Mouse (Mus musculus) heart, embryonic 13.5 days (tissue): ENCODE measurements at regions not wholly inside any gene's neighbourhood (a gene's known extent, or its start where the extent isn't known, plus 50 kb on each side); places are given as distances from the start of the nearest gene placed in this dataset.

Source experiments
- ATAC-seq: fragments of 200-750 bp; cut with Nextera tagmentation; 2 replicates; pipeline ENCODE4 v1.8.0; 2017; ENCODE audit warnings: moderate TSS enrichment; ENCODE audit not compliant: insufficient number of reproducible peaks, low FRiP score, low TSS enrichment; ENCODE audit errors: extremely low read depth
- H3K27ac ChIP-seq: fragments of 300-500 bp; sonication (generic); replicated peaks from 2 replicates; pipeline ENCODE4 v1.5.1; 2015; ENCODE audit warnings: moderate library complexity, mild to moderate bottlenecking, inconsistent platforms
- H3K27me3 ChIP-seq: fragments of 300-500 bp; sonication (generic); replicated peaks from 2 replicates; pipeline ENCODE4 v1.6.1; 2015; ENCODE audit warnings: mild to moderate bottlenecking, inconsistent platforms
- H3K36me3 ChIP-seq: fragments of 300-500 bp; sonication (generic); 2 replicates; pipeline ENCODE4 v1.6.1; 2015; ENCODE audit warnings: mild to moderate bottlenecking, inconsistent platforms
- H3K4me1 ChIP-seq: fragments of 300-500 bp; sonication (generic); 2 replicates; pipeline ENCODE4 v1.6.1; 2015; ENCODE audit warnings: inconsistent platforms
- H3K4me2 ChIP-seq: fragments of 300-500 bp; sonication (generic); 2 replicates; pipeline ENCODE4 v1.6.1; 2015; ENCODE audit warnings: inconsistent platforms, mild to moderate bottlenecking, moderate library complexity
- H3K4me3 ChIP-seq: fragments of 300-500 bp; sonication (generic); 2 replicates; pipeline ENCODE4 v1.5.1; 2015; ENCODE audit warnings: moderate library complexity, mild to moderate bottlenecking, inconsistent platforms
- H3K9ac ChIP-seq: fragments of 300-500 bp; sonication (generic); 2 replicates; pipeline ENCODE4 v1.6.1; 2015; ENCODE audit warnings: inconsistent platforms, mild to moderate bottlenecking, moderate library complexity
- H3K9me3 ChIP-seq: fragments of 300-500 bp; sonication (generic); 2 replicates; pipeline ENCODE4 v1.6.1; 2016; ENCODE audit warnings: inconsistent platforms
- WGBS: fragments of 180-500 bp; shearing (Covaris S2); methylation state at CpG from one replicate; pipeline ENCODE4 v1.1.7; 2015; ENCODE audit warnings: mixed read lengths; 5-methylcytosine and 5-hydroxymethylcytosine counted together

DNA sequence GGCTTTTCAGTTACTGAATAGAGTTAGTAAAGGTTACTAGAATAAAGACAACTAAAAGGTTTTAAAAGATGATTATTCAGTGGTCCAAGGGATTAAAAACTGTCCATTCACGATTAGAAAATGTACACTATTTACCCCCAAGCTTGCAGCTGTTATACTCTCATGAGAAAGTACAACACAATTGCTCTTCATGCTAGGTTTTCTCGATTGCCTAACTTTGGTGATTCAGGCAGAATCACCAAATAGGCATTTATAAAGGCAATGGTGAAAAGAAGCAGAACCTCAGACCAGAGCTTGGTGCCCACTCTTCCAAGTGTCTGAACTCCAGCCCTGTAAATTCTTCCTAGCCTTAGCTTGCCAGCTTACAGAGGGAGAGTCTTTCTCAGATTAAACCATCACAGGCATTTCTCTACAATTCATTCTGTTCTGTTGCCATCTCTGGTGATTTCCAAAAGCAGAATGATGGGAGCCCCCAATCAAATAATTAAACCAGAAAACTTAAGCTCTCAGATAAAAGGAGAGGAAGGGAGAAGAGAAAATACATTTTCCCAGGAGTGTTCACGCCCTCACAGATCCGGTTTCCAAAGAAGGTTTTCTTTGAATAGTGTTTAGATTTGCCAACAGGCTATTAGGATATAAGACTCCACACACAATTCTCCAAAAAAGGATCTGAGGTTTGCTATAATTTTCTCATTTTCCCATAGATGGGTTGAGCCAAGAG lies 657.0 kb downstream of the Slc22a22 start:
- Histone ChIP-seq H3K4me1 (peaks cover 3% of the 10 kb centered on the region; the same call in 1 of the 2 replicates), H3K4me2 (no peak overlapping the region), H3K27ac (no peak overlapping the region), H3K27me3 (no peaks in the 10 kb centered on the region), H3K9me3 (no peaks in the 10 kb centered on the region), H3K36me3 (no peaks in the 10 kb centered on the region), H3K9ac (no peak overlapping the region), H3K4me3 (no peak overlapping the region)
- ATAC-seq = no peak
- 58% methylated on average over 4 of the region's 4 CpGs for WGBS

GRCm38 (mm10) chr15:56818158-56818690 lies 659.2 kb downstream of the Slc22a22 start:
- Histone ChIP-seq H3K27ac (no peak overlapping the region), H3K4me3 (no peak overlapping the region), H3K9ac (no peak overlapping the region), H3K9me3 (no peaks in the 10 kb centered on the region), H3K27me3 (no peaks in the 10 kb centered on the region), H3K4me1 (peaks cover 5% of the 10 kb centered on the region; the same call in 1 of the 2 replicates), H3K4me2 (no peak overlapping the region), H3K36me3 (no peaks in the 10 kb centered on the region)
- WGBS = 44% methylated on average over 4 of the region's 4 CpGs
- no peak for ATAC-seq

DNA sequence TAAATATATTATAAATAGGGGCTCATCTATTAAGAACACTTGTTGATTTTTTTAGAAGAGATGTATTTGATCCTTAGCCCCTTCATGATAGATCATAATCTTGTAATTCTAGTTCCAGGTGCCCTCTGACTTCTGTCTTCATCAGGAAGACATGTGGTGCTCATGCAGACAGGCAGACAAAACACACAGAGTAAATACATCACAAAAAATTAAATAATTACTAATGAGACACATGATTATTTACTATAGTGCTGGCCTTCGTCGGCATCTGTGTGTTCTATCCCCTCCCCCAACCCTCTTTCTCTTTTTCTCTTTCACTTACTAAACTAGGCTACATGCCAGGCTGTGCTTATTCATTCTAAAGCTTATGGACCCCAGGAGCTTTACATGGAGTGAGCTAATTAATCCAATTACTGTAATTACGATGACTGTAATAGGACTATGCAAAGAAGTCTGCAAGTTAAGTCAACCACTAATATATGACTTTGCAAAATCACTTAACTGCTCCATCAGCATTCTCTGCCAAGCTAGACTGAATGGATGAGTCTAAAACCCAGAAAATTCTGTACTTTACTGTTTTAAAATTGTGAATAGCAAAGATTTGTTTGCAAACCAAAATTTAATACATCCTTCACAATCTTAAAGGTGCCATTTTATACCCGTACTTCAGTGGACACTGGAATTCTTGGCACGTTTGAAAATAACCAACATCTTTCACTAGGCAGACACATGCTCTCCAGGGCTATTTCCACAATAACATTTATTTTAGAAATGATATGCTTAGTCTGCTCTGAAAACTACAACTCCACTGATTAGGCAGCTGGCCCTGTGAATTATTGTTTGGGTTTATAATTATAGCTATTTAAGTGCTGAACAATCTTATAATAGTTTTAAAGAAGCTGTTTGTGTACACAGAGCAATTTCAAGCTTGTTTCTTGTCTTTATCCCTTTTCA lies 659.9 kb downstream of the Slc22a22 start:
- H3K4me2 ChIP-seq = no peak overlapping the region
- peaks cover 5% of the 10 kb centered on the region; the same call in 1 of the 2 replicates for H3K4me1 ChIP-seq
- no peaks in the 10 kb centered on the region for H3K36me3 ChIP-seq
- WGBS = 58% methylated on average over 5 of the region's 5 CpGs
- no peaks in the 10 kb centered on the region for H3K9me3 ChIP-seq
- H3K27me3 ChIP-seq = no peaks in the 10 kb centered on the region
- H3K9ac ChIP-seq = no peak overlapping the region
- ATAC-seq = no peak
- no peak overlapping the region for H3K27ac ChIP-seq
- H3K4me3 ChIP-seq = no peak overlapping the region

DNA sequence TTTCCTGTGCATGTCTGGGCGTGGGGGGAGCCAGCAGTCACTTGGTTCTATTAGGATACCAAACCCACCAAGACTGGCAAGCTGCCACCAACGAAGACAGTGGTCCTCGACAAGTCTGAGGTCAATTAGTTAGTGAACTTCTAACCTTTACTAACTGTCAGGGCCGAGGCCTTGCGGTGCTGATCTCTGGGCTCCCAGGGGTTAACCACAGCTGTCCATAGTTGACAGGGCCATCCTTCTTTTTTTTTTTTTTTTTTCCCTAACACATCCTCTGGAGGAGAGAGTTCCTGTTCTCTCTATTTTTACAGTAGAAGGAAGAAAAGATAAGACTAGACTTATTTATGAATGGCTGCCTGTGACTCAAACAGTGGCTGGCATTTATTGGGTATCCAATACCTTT lies 663.5 kb downstream of the Slc22a22 start:
- Histone ChIP-seq H3K9ac (no peak overlapping the region), H3K4me1 (peaks cover 5% of the 10 kb centered on the region; the same call in 1 of the 2 replicates), H3K36me3 (no peaks in the 10 kb centered on the region), H3K27ac (no peak overlapping the region), H3K27me3 (no peaks in the 10 kb centered on the region), H3K9me3 (no peaks in the 10 kb centered on the region), H3K4me2 (no peak overlapping the region), H3K4me3 (no peak overlapping the region)
- WGBS = 43% methylated on average over 5 of the region's 5 CpGs
- ATAC-seq = no peak

DNA sequence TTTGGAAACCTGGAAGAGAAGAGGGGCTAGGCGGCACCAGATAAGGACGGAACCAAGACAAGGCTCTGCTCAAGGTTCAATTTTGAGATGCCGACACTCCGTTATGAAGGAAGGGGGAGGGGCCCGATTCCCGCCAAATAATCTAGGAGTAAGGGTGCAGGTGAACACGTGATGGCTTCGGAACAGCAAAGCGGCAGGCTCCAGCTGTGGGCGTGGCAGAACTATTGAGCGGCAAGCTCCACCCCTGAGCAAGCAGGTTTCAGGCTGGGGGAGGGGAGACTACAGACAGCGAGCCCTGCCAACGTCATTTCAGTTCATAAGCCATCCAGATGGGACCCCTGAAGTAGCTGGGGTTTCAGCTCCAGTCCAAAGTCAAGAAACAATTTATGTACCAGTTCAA lies 667.3 kb downstream of the Slc22a22 start:
- no peak for ATAC-seq
- H3K27ac ChIP-seq = no peak overlapping the region
- H3K27me3 ChIP-seq = no peaks in the 10 kb centered on the region
- peaks cover 5% of the 10 kb centered on the region; the same call in 1 of the 2 replicates for H3K4me1 ChIP-seq
- H3K4me3 ChIP-seq = peak overlapping the region; percentile 24; the same call in 1 of the 2 replicates
- peak overlapping the region; percentile 54 for H3K4me2 ChIP-seq
- no peaks in the 10 kb centered on the region for H3K9me3 ChIP-seq
- no peak overlapping the region for H3K9ac ChIP-seq
- WGBS = 35% methylated on average over 13 of the region's 13 CpGs
- no peaks in the 10 kb centered on the region for H3K36me3 ChIP-seq

DNA sequence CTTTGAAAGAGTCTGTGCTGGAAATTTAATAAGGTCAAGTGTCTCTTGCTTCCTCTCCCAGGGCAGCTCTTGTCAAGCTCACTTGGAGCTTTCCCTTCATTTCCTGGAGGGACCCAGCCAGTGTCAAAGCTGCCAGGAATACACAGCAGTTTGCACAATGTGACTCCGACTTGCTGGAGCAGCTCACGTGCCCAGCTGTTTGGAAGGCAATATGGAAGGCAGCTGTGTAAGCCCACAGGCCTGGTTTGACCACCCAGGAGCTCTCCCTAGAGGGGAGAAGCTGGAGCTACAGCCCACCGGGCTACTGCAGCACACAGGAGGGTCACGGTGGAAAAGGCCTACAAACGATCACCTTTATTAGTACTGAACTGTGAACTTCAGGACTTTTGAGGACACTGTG lies 669.8 kb downstream of the Slc22a22 start:
- no peaks in the 10 kb centered on the region for H3K4me1 ChIP-seq
- H3K9ac ChIP-seq = no peak overlapping the region
- H3K27ac ChIP-seq = no peak overlapping the region
- H3K4me3 ChIP-seq = no peak overlapping the region
- H3K9me3 ChIP-seq = no peaks in the 10 kb centered on the region
- ATAC-seq = no peak
- whole genome bisulfite sequencing = 60% methylated on average over 5 of the region's 5 CpGs
- no peaks in the 10 kb centered on the region for H3K27me3 ChIP-seq
- H3K4me2 ChIP-seq = no peak overlapping the region
- no peaks in the 10 kb centered on the region for H3K36me3 ChIP-seq

DNA sequence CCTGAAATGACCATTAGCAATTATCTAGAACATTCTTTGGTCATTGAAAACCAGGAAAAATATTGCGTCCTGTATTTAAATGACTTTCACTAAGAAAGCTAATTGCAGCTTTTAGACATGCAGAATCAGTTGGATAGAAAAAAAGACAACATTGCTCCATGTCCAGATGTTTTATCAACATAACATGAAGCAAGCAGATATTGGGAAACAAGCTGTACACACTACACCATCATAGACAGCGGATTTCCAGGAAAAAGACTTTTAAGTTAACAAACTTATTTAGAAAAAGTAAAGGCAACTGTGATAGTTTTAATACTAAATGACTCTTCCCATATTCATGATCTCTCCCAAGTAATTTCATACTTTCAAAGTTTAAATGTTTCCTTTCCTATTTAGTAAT lies 675.5 kb downstream of the Slc22a22 start:
- no peak overlapping the region for H3K9ac ChIP-seq
- ATAC-seq = no peak
- no peak overlapping the region for H3K4me3 ChIP-seq
- no peaks in the 10 kb centered on the region for H3K9me3 ChIP-seq
- no peaks in the 10 kb centered on the region for H3K36me3 ChIP-seq
- no peak overlapping the region for H3K27ac ChIP-seq
- WGBS = 80% methylated on average over 2 of the region's 2 CpGs
- H3K4me2 ChIP-seq = no peak overlapping the region
- no peaks in the 10 kb centered on the region for H3K4me1 ChIP-seq
- H3K27me3 ChIP-seq = no peaks in the 10 kb centered on the region

- whole genome bisulfite sequencing = 74% methylated on average over 5 of the region's 5 CpGs
- H3K4me3 ChIP-seq = no peak overlapping the region
- no peaks in the 10 kb centered on the region for H3K27me3 ChIP-seq
- ATAC-seq = no peak
- H3K4me2 ChIP-seq = no peak overlapping the region
- no peaks in the 10 kb centered on the region for H3K4me1 ChIP-seq
- no peaks in the 10 kb centered on the region for H3K9me3 ChIP-seq
- H3K9ac ChIP-seq = no peak overlapping the region
- no peak overlapping the region for H3K27ac ChIP-seq
- no peaks in the 10 kb centered on the region for H3K36me3 ChIP-seq
These were observed 702.0 kb downstream of the Slc22a22 start for GRCm38 (mm10) chr15:56775431-56775830.

DNA sequence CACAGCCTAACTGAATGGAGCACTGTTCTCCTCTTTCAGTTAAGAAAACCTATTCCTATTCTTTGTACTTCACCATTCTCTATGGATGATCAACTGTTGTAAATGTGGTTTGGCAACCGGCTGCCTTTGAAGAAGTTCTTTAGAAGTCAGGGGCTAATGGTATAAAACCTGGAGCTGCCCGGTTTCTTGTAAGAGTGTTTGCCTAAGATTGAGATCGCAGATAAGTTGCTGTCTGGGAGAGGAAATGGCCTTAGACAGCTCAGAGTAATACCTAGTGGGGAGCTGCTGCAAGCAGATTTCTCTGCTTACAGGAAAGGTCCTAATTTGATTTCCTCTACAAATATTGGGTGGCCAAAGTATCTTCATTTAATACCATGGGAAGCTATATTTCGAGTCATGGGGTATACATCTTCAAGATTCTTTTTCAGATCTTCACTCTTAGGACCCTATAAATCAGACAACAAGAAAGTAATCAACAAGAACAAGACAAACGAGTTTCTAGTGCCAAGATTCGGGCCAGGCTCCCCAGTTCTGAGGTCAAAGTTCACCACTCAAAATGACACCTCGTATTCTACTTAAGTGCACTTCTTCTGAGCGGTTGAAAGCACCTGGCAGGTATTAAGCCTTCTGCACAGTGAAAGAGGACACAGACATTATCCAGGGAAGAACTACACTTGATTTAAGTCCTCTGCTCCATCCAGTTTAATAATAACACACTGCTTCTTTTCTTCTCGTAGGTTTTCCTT lies 702.6 kb downstream of the Slc22a22 start:
- no peak overlapping the region for H3K4me3 ChIP-seq
- no peaks in the 10 kb centered on the region for H3K36me3 ChIP-seq
- H3K4me1 ChIP-seq = no peaks in the 10 kb centered on the region
- no peak overlapping the region for H3K9ac ChIP-seq
- no peak for ATAC-seq
- H3K27me3 ChIP-seq = no peaks in the 10 kb centered on the region
- no peak overlapping the region for H3K4me2 ChIP-seq
- WGBS = 42% methylated on average over 9 of the region's 9 CpGs
- H3K27ac ChIP-seq = no peak overlapping the region
- H3K9me3 ChIP-seq = no peaks in the 10 kb centered on the region

GRCm38 (mm10) chr15:56766356-56766755 lies 711.1 kb downstream of the Slc22a22 start:
- no peak overlapping the region for H3K4me2 ChIP-seq
- WGBS = 58% methylated on average over 6 of the region's 6 CpGs
- no peak overlapping the region for H3K27ac ChIP-seq
- H3K9me3 ChIP-seq = no peaks in the 10 kb centered on the region
- peaks cover 15% of the 10 kb centered on the region for H3K4me1 ChIP-seq
- H3K36me3 ChIP-seq = no peaks in the 10 kb centered on the region
- no peak overlapping the region for H3K4me3 ChIP-seq
- no peaks in the 10 kb centered on the region for H3K27me3 ChIP-seq
- no peak for ATAC-seq
- no peak overlapping the region for H3K9ac ChIP-seq

GRCm38 (mm10) chr15:56764957-56765482 lies 712.4 kb downstream of the Slc22a22 start:
- Histone ChIP-seq H3K4me3 (no peak overlapping the region), H3K9me3 (no peaks in the 10 kb centered on the region)

More at GRCm38 (mm10) chr15:56764957-56765482, 712.4 kb downstream of the Slc22a22 start:
- no peak overlapping the region for H3K27ac ChIP-seq
- ATAC-seq = no peak
- WGBS = 30% methylated on average over 9 of the region's 9 CpGs
- H3K9ac ChIP-seq = no peak overlapping the region
- peak overlapping the region; percentile 18 for H3K4me2 ChIP-seq
- no peaks in the 10 kb centered on the region for H3K27me3 ChIP-seq
- no peaks in the 10 kb centered on the region for H3K36me3 ChIP-seq
- peaks cover 15% of the 10 kb centered on the region for H3K4me1 ChIP-seq
